Mouse (Mus musculus) spleen, adult 2 months (tissue): ENCODE data around the gene Lztr1.

Source experiments
- CTCF ChIP-seq: fragments of 200-500 bp; IDR thresholded peaks from 2 replicates; pipeline ENCODE4 v1.5.1; 2011; ENCODE audit warnings: mild to moderate bottlenecking, inconsistent platforms; ENCODE audit not compliant: insufficient read depth, insufficient read length, insufficient replicate concordance; ENCODE audit errors: extremely low read depth
- POLR2A ChIP-seq: fragments of 200-500 bp; IDR thresholded peaks from 2 replicates; pipeline ENCODE4 v1.6.1; 2011; ENCODE audit warnings: low read depth, low read length, inconsistent platforms

GRCm38 (mm10) chr16:17563580-17563979 lies 55.1 kb downstream of the Lztr1 start:
- TF ChIP-seq CTCF (no peak), POLR2A (no peak)
